Mouse (Mus musculus) layer of hippocampus, postnatal 36 days (tissue): Measurements from ENCODE around the gene Nlk. TPM values are rescaled to one million over a fixed set of nuclear protein-coding genes. Genes with fewer than 3 reads are reported as not detected.
"Not testable (repeated sequence)": the region's sequence is repeated elsewhere in the genome, so short reads cannot be mapped to it uniquely, and the experiment has no call there.

Experiments
- DNase-seq, 2 experiments: peaks; one replicate each; pipeline ENCODE4 v3.0.0; 2022
- total RNA-seq, 2 experiments: library from RNA; stranded (reverse); gene quantifications; 2 replicates each; pipeline ENCODE4 v1.2.3; 2021

Gene Nlk
- total RNA-seq, 2 experiments from 2014 or later: 43.7 to 45.9 TPM

GRCm38 (mm10) chr11:78594271-78594964, 102.8 kb downstream of the Nlk start:
- no peak for DNase-seq

GRCm38 (mm10) chr11:78587677-78588076, 109.5 kb downstream of the Nlk start:
- not testable (repeated sequence) for DNase-seq

GRCm38 (mm10) chr11:78586099-78586498, 111.1 kb downstream of the Nlk start:
- DNase-seq: no peak

- no peak for DNase-seq
Observed at GRCm38 (mm10) chr11:78582848-78583247, 114.3 kb downstream of the Nlk start.

GRCm38 (mm10) chr11:78574975-78575374, 122.2 kb downstream of the Nlk start:
- DNase-seq: no peak

GRCm38 (mm10) chr11:78574536-78574935, 122.6 kb downstream of the Nlk start:
- no peak for DNase-seq

DNA sequence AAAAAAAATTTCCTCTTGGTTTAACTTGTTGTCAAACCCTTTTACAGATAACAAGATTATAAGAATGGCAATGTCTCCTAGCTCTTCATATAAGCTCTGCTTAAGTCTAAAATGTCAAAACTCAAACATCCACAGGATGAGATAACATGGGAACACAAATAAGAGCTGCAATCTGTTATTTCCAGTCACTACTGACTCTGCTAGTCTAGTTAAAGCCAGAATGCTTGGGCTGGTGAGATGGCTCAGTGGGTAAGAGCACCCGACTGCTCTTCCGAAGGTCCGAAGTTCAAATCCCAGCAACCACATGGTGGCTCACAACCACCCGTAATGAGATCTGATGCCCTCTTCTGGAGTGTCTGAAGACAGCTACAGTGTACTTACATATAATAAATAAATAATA, 123.1 kb downstream of the Nlk start:
- DNase-seq: not testable (repeated sequence)

- no peak for DNase-seq
Observed at GRCm38 (mm10) chr11:78571854-78572253, 125.3 kb downstream of the Nlk start.

- peak; percentile 37 to 52 for DNase-seq
Observed at GRCm38 (mm10) chr11:78571441-78571840, 125.7 kb downstream of the Nlk start.

- no peak for DNase-seq
Observed at GRCm38 (mm10) chr11:78569806-78570205, 127.4 kb downstream of the Nlk start.

DNA sequence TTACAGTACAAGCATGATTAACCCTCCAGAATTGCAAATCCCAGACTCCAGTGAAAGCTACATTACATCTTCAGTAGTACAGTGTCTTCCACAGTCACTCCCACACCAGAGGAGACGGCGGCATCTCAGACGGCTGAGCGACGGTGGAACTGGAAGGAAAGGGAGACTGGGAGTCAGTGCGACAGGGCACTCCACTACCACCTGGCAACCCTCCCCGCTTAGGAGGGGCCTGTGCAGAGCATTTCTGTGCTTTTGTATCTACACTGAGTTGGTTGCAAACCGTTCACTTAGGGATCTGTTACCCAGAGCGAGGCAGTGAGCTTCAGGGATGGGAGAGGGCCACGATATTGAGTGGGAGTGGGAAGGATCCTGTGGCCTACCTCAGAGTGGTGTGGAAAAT, 128.3 kb downstream of the Nlk start:
- no peak for DNase-seq

- DNase-seq: no peak
Observed at GRCm38 (mm10) chr11:78567614-78568013, 129.6 kb downstream of the Nlk start.

- no peak for DNase-seq
Observed at GRCm38 (mm10) chr11:78566775-78567174, 130.4 kb downstream of the Nlk start.

- DNase-seq: peak; percentile 52 to 61
Observed at GRCm38 (mm10) chr11:78560447-78560846, 136.7 kb downstream of the Nlk start.

- DNase-seq: no peak
Observed at GRCm38 (mm10) chr11:78557241-78557640, 139.9 kb downstream of the Nlk start.

DNA sequence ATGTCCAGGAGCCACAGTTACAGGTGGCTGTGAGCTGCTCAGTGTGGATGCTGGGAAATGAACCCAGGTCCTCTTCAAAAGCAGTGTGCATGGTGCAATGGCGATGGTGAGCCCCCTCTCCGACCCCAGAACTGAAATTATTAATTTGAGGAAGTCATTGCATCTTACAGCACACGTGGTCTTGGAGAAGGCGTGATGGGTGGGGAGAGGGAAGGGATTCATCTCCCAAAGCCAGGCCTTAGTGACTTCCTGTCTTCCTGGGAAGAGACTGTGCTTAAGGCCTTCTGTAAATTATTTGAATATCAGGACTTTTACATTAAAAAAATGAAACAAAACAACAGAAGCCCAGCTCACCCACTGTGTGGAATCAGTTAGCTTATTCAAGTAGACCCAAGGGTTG, 141.1 kb downstream of the Nlk start:
- no peak for DNase-seq

DNA sequence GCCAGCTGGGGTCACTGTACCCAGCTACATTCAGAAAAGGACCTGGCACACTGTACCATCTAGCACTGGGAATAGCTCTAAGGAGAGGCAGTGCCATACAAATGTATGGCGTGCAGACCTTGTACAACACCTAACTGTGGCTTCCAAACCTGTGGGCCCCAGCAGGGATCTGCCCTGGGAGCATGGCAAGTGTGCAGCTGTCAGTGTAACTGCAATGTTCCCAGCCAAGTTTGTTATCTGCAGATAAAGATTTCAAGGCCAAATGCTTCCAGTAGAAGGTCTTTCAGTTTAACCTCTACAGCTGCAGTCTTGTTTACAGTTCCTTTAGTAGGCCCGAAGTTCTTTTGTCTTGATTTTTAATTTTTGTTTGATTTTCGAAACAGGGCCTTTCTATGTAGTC, 141.6 kb downstream of the Nlk start:
- no peak for DNase-seq

DNA sequence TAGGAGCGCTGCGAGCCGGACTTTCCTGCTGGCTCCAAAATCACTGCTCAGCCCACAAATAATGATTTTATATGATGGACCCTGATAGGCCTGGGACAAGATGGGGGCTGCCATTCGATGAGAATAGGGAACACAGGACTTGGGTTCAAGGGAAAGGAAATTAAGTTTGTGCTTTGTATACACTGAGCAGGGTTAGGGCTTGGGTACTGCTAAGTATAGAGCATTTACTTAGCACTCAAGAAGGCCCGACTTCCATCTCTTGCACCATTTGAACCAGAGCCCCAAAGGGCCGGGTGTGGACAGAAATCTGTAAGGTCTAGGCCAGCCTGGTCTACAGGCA, 146.1 kb downstream of the Nlk start:
- DNase-seq: no peak

DNA sequence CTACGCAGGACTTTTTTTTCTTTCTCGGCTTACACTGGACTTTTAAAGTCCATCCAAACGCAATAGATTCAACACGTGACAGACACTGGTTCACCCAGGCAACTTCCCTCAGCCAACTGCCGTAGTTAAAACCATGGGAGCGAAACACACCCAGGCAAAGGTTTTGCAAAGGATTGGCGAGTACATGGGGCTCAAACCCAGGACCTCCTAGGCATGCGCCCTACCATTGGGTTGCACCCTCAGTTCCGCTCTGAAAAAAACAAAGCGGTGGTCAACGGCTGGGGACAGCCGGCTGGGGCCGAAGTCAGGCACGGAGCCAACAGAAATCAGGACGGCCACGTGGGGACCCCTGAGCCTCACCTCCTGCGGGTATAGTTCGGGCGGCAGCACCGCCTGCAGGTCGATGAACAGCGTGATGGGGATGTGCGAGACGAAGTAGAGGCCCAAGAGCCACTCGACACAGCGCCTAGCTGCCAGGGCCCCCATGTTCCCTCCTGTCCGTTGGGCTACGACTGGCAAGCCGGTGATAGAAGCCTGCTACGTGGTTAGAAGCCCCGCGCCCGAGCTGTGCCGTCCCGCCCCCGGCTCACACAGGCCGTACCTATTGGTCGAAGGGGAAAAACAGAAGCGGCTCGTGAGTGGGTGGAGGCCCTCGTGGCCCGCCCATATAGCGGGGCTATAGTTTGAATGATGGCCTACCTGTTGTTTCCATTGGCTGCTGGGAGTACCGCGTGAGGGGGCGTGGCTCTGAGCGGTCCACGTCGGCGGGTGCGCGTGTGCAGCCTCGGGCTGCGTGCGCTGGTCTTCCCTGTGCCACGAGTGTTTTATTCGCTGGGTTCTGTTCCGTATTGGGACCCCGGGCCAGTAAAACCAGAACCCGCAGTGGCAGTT, 146.8 kb downstream of the Nlk start, which contains the start of gene Tmem97:
Gene Tmem97 (minus strand): TSS at position 610 of the 891 bp plus-strand sequence.
- DNase-seq: peak; percentile 94

DNA sequence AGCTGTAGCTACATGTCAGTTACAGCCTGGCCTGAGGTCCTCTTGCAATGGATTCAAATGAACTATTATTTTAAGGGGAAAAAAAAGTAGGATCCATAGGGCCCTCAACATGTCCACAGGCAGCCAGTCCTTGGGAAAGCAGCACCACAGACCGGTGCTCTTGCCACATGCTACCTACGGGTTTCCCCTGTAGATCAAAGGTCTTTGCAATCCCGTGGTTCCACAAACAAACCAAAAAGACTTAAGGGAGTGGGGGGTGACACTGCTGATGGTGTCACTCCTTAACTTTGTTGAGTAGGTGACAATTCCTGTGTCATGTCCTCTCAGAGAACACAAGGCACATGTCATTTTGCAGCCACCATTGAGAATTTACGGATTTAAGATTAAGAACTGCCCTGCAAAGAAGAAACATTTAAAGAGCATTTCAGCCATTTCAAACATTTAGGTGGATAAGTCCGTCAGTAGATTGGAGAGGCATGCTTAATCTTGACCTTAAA, 147.6 kb downstream of the Nlk start:
- no peak for DNase-seq

- no peak for DNase-seq
Observed at GRCm38 (mm10) chr11:78547718-78548460, 149.3 kb downstream of the Nlk start.

DNA sequence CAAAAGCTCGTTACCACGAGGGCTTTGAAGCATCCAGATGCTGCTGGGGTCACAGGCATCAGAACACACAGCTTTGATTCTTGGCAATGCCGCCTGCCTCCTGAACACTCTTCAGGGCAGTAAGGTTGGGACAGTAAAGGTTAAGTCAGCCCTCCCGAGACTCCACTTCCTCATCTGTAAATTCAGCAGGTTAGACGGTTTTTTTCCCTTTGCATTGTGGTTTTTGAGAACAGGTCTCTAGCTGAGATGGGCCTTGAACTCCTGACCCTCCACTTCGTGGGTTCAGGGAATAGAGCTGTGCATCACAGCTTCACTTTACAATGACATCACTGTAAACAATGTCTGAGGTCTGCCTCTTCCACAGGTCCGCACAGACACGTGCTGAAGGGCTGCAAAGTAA, 152.0 kb downstream of the Nlk start:
- no peak for DNase-seq
